Mouse (Mus musculus) G1E-ER4 (cell line): ENCODE measurements around the gene Casz1. TPM values are rescaled to one million over a fixed set of nuclear protein-coding genes. Genes with fewer than 3 reads are reported as not detected.

ENCODE experiments used
- GATA1 ChIP-seq: IDR thresholded peaks from one replicate; pipeline ENCODE4 v1.8.0; 2012; ENCODE audit warnings: low read length, inconsistent platforms
- polyA plus RNA-seq: library from polyadenylated mRNA; stranded (reverse); fragments of >175 nt; gene quantifications from 2 replicates; pipeline ENCODE4 v1.2.3, GENCODE M21; 2012

The Casz1 gene
- polyA plus RNA-seq, 1 experiment = not detected

DNA sequence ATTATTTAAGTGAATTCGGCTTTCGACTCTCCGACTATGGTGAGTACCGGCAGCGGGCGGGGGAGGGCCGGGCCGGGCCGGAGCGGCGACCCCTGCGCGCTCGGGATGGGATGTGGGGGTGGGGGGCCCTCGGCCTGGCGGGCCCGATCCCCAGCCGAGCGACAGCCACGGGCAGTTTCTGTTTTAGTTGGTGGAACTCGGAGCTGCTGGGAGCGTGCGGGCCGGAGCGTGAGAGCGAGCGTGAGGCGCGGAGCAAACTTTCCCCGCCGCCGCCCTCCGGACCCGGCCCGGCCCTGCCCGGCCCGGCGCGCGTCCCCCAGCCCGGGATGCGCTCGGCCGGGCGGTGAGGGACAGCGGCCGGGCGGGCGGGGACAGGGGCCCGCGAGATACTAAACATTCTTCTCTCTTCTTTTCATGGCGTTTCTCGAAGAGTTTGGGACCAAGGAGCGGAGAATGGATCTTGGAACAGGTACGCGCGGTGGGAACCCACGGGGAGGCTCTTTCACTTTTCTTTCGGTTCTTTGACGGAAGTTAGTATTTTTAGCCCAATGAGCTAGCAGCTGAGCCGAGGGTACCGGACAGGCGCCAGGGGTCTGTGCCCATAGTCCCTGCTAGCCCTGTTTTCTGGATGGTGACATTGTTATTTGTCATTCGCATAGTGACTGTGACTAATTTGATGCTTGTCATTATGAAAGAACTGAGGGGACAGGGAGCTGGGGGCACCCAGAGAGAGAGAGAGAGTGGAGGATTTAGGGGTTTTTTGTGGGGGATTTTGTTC is 97.2 kb downstream of the Casz1 start:
- no peak for TF ChIP-seq GATA1

GRCm38 (mm10) chr4:148902919-148903727 is 98.9 kb downstream of the Casz1 start:
- TF ChIP-seq GATA1 = no peak

DNA sequence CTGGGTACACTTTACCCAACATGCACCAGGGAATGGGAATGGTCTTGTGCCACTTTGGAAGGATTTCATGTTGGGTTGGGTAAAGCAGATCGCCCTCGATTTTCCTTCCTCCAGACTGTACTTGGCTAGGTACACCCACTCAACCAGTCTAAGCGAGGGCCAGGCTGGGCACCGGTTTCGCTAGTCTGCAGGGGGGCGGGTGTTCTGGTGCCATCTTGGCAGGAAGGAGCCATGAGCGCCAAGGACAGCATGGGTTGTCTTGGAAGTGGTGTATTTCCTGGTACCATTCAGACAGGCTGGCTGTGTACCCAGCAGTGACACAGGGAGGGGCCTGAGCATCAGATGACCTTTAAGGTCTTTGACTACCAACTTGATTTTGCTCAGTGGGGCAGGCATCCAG is 101.1 kb downstream of the Casz1 start:
- no peak for TF ChIP-seq GATA1

DNA sequence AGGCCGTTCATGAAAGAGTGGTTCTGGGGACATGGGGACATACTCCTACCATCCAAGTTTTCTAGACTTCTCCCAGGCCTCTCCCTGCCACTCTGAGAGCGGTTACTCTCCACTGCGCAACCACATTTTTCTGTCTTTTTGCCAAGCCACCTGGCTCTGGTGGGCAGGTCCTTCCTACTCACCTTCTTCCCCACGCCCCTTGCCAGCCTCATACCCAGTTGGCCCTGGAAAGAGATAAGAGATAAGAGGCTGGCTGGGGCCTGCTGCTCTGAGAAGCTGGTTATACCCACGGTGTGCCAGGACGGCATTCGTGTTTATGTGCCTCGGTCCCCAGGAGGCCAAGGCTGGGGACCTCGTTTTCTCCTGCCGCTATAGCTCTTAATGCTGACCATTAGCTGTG is 102.6 kb downstream of the Casz1 start:
- TF ChIP-seq GATA1 = no peak

DNA sequence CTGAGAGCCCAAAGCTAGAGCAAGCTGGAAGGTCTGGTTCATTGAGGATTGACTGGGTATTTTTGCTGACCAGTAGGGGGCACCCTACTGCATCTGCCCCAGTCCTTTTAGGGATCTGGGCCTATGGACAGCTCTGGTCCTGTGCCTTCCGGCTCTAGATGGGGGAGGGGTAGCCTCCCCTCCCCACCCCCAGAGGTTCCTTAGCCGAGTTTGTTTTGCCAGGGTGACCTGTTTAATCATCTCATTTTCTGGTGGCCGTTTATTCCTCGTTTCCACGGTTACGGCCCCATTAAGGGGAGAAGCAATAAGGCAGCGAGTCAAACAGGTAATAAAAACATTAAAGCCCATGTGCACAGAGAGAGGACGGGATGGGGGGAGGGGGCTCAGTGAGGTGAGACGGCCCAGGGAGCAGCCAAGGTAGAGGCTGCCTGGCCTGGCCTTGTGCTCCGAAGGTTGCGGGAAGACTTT is 104.0 kb downstream of the Casz1 start:
- TF ChIP-seq GATA1 = no peak

- TF ChIP-seq GATA1 = no peak
Measured at GRCm38 (mm10) chr4:148908760-148909510, 104.7 kb downstream of the Casz1 start.

GRCm38 (mm10) chr4:148909566-148909965 is 105.3 kb downstream of the Casz1 start:
- TF ChIP-seq GATA1 = no peak

DNA sequence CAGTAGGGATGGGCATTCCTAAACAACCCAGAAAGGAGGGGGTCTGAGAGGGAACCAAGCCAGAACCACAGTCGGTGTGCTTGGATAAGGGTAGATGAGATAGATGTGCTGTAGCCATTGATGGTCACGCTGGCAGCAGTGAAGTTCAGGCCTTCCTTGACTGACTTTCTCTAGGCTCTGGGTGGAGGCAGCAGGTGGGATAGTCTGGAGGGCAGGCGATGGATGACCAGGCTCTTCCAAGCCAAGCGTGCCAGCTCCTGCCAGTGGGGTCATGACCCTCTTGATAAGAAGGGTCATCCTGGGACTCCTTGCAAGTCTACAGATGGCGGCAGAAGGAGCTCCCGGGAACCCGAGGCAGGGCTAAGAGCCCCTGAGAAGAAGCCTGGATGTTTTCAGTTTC is 107.9 kb downstream of the Casz1 start:
- no peak for TF ChIP-seq GATA1

- no peak for TF ChIP-seq GATA1
Measured at GRCm38 (mm10) chr4:148912826-148913590, 108.8 kb downstream of the Casz1 start.

GRCm38 (mm10) chr4:148914863-148915622 is 110.8 kb downstream of the Casz1 start:
- TF ChIP-seq GATA1 = no peak

DNA sequence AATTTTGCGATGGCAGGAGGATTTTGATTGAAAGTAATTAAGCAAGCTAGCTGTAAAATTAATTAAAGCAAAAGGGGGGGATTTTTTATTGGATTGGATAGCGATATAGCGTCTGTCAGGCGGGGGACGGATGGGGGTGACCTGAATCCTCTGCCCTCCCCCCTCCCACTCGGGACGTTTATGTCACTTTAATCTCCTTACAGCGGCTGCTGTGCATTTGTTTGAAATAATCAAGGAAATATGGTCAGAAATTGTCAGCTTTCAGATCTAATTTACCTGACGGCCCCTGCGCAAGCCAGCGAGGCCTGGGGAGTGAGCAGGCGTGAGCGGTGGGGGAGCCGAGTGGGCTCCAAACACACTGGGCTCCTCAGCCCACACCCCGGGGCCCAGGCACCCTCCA is 111.6 kb downstream of the Casz1 start:
- TF ChIP-seq GATA1 = no peak

DNA sequence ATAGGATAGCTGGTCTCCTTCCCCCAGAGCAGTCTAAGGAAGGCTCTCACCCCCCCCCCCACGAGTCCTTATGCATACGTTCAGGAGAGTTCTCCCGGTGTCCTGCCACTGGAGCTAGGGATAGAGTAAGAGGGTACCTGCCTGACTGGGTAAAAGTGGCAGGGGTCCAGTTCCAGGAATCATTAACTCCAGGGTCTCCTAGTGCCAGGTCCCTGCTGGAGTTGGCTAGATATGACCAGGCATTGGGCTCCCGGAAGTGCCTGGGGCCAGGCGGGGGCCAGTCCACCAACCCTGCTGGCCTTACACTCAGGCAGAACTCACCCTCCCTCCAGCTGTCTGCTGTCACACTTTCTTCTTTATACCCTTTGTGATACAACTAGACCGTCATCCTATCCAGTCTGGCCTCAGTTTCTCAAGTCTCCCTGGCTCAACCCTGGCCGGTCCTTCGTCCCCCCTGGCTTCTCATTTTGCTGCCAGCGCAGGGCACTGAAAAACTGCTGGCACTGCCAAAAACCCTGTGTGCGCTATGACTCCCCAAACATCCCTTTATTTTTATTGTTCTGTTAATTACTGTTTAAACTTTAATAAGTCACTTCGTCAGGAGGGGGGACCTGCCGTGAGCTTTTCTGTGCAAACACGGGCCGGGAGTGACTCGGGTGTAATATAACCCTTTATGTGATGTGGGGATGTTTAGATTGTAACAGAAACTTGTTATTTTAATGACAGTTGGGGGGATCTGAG is 114.6 kb downstream of the Casz1 start:
- no peak for TF ChIP-seq GATA1

DNA sequence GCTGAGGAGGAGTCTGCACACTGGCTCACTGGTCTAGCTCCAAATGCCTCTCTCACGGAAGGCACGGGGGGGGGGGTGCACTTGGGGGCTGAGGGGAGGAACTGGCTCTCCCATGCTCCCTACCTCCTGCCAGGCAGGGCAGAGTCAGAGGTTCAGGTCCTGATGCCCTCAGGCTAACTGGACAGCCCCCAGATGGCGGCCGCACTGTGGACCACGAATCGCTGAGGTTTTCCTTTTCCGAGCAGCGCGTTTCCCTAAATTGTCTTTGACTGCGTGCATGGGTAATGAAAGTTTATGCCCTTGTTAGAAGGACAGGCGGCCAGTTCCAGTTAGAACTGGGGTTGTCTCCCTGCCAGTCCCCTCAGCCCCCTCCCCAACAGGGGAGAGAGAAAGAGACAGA is 116.4 kb downstream of the Casz1 start:
- no peak for TF ChIP-seq GATA1

- TF ChIP-seq GATA1 = no peak
Measured at GRCm38 (mm10) chr4:148922221-148922700, 118.0 kb downstream of the Casz1 start.
